Mouse (Mus musculus) sigmoid colon, adult 10 weeks (tissue): ENCODE results near the gene Optn. TPM values are rescaled to one million over a fixed set of nuclear protein-coding genes. Genes with fewer than 3 reads are reported as not detected.

ENCODE experiments used
- polyA plus RNA-seq: library from polyadenylated mRNA; stranded (reverse); fragments of 350-450 nt; fragmentation: Illumina TruSeq; extraction: RNeasy Lipid Tissue Mini Kit (QIAGEN cat#74804); gene quantifications from one replicate; pipeline ENCODE4 v1.2.3, GENCODE M21; 2014; ENCODE audit warnings: low read depth, low replicate concordance

Gene Optn
- 26.9 TPM for polyA plus RNA-seq

DNA sequence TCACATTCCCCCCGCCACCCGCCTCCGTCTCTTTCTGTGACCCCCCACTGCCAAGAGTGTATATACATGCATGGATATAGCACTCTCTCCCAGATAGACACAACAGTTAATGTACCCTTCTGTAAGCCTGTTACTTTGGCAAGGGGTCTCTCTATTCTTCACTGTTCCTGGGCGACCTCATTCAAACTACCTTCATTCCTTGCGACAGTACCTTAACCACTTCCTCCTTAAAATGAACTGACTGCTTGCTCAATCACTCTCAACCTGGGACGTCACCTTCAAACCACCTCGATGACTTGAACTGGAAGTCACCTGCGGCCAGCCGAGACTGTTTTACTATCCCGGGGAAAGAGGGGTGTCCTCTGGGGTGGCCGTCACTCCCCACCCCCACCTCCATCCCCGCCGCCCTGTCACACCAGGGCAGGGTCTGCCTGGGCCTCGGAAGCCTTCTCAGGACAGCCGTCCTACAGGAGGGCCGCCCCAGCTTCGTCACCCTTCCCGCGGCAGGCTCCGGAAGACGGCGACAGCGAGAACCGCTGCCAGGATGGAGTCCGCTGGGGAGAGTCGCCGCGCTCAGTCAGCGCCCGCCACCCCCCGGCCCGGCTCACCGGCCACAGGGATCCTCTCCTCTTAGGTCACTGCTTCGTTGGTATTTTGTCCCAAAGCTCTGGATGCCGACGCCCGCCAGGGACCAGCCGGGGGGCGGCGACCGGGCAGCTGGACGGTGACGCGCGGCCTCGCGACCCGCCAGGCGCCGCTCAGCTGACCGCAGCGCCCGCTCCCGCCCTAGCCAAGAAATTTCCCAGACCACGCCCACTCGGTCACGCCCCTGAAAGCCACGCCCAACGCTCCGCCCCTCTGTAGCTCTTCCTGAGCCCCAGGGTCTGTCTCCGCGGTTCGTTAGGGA, at the start of gene Optn:
TSS of gene Optn (minus strand) at position 753 of the 907 bp plus-strand sequence.

DNA sequence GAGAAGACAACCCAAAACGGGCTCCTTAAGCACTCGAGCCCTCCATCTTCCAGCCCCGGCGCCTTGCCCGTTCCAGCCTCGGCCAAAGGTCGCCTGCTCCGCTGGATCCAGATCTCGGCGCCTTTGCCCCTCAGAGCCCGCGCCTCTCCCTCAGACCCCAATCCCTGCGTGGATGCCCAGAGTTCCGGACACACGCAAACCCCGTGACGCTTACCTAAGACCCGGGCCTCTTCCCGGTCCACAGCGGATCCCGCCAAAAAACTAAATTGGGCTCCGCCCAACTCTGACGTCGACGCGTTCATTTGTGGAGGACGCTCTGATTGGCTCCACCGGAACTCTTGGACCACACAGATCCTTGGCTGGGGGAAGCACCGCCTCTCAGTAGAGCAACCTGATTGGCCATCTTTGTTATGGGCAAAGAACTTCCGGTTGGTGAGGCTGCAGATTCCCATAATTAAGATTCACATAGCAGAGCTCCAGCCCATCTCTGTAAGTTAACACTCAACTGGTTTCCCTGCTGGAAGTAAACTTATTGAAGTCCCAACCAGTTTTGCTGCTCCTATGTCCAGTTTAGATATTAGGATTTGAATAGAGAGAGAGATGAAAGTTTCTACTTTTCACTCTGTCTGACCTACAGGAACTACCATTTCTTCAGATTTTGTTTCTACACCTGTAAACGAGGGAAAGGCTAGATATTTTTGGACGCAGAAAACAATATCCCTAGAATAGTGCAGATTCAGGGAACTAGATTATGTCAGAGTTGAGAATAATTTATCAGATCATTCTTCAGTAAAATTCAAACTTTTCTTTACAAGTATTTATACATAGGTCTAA, 51.1 kb downstream of the Optn start, which contains the start of gene Mcm10:
TSS of gene Mcm10 (minus strand) at position 301 of the 834 bp plus-strand sequence.

GRCm38 (mm10) chr2:4975807-4976206, 88.0 kb downstream of the Optn start, which contains the start of gene Ucma:
Gene Ucma, plus strand, starts transcription at chr2:4976122.

Other genes starting within 250 kb of the Optn start
- gene Sephs1, start 182.5 kb downstream of the Optn start, polyA plus RNA-seq = 34.1 TPM
- 455 TPM for gene Phyh, start 145.0 kb downstream of the Optn start, polyA plus RNA-seq
- not detected for gene Ucma, start 87.9 kb downstream of the Optn start, polyA plus RNA-seq
- gene Mcm10, start 51.3 kb downstream of the Optn start, polyA plus RNA-seq = 3.3 TPM
- gene Ccdc3, start 73.7 kb upstream of the Optn start, polyA plus RNA-seq = 12.4 TPM